Mouse (Mus musculus) adrenal gland (tissue): ENCODE results near the gene Btn1a1.

Experiments used
- intact Hi-C: fragments of 180-260 bp; cut with DNase I; formaldehyde crosslinking; loops from one replicate; pipeline ENCODE4 v1.15.1; 2025

The Btn1a1 gene

DNA sequence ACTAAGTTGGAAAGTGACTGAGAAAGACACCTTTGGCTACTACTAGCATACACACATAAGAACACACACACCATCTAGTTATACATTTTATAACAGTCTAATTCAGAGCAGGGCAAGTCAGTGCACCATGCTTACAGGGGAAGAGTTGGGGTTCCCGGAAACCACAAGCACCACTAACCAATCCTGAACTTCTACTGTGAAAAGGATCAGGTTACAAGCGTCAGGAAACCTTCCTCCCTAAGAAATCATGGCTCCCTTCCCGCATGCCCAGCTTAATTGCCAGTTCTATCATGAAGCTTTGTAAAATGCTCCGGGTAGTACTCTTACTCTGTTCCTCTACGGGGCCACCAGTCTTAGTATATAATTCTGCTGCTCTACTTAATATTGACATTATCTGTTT is 19.6 kb upstream of the Btn1a1 start:
- intact Hi-C loops = no loop called here

DNA sequence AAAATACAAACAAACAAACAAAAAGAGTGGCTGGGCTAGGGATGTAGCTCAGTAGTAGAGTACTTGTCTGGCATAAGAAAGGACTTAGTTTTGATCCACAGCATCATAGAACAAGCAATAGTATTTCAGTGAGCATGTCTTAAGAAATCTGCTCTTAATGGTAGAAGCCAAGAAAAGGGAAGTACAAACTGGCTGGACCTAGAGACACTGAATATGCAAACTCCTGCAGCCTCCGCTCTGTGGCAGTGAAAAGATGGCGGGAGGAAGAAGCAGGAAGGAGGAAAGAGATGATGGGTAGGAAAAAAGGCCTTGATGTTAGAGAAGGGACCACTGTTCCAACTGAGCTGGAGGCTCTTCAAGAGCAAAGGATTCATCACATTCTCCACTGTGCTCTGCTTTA is 17.5 kb upstream of the Btn1a1 start:
- intact Hi-C loops = no loop called here

DNA sequence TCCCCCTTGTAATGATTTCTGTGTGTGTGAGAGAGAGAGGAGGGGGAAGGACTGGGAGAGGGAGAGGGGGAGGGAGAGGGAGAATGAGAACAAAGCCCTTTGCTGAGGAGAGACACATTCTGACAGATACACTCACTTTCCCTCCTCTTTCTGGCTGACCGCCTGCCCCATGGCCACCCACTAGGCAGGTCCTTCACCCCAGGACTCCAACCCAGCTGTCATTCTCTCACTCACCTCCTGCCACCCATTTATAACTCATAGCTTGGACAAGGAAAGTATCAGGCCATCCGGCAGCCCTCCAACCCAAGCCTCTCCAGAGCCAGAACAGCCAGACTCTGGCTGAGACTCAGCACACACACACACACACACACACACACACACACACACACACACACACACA is 10.0 kb upstream of the Btn1a1 start:
- intact Hi-C loops = no loop called here

DNA sequence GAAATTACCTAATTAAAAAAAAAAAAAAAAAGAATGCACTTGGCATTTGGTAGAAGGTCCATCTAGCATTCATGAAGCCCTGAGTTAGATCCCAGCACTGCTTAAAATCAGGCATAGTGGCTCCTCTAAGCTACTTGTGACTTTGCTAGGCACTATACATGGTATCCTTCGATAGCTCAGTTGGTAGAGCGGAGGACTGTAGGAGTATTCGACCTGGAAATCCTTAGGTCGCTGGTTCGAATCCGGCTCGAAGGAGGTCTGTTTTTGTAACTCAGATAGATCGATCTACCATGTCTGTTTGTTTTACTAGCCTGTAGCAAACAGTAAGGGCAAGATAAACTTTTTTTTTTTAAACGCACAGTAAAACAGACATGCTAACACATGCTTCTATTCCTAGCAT is 1.2 kb upstream of the Btn1a1 start:
- intact Hi-C loops = no loop called here

DNA sequence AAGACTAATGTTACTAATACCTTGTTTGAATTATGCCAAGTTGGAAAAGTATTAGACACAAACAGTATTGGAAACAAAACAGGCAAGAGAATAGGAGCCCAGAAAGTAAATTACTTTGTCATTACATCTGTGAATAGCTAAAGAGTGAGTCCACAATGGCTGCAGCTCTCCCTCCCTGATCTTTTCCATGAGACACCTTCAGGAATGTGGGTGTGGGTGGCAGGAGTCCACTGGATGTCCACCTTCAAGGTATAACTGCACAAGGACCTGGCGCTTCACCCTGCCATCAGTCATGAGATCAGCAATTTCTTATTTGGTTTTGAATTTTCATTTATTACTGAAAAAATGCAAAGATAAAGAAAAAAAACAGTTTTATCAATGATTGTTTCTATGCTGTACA is 605 bp upstream of the Btn1a1 start:
- intact Hi-C loops = no loop called here

DNA sequence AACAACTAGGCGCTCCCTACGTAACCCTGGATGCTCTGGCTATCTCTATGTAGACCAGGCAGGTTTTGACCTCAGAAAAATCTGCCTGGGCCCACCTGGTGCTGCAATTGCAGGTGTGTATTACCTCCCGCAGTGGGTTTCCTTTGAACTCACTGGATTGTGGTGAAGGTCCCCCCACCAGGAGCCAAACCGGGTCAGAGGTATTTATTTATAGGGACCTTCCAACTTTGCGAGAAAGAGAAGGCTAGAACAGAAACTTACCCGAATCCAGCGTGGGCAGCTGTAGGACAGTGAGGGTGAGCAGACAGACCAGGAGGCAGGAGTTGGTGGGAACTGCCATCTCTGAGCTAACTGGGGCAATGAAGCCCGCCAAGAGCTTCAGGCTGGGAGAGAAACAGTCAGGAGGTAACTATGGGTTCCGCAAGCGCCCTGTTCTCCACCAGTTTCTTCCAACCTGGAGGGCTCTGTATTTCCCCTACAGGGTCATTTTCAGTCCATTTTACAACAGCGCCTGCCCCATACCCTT is 797 bp downstream of the Btn1a1 start:
- intact Hi-C loops = no loop called here

DNA sequence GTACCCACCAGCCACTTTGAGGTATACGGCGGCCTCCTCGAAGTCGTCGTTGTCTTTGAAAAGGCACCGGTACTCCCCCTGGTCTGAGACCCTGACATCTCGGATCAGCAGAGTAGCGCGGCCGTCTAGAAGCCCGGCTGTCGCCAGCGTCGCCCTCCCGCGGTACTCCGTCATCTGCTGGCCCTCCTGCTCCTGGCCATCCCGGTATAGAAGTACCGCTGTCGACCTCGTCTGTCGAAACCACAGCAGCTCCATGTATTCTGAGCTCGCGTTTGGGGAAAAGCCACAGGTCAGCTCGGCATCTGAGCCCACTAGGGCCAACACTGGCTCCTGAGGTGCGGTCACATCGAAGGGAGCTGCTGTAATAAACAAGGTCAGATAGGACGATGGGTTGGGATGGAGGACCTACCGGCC is 1.5 kb downstream of the Btn1a1 start:
- intact Hi-C loops = no loop called here

DNA sequence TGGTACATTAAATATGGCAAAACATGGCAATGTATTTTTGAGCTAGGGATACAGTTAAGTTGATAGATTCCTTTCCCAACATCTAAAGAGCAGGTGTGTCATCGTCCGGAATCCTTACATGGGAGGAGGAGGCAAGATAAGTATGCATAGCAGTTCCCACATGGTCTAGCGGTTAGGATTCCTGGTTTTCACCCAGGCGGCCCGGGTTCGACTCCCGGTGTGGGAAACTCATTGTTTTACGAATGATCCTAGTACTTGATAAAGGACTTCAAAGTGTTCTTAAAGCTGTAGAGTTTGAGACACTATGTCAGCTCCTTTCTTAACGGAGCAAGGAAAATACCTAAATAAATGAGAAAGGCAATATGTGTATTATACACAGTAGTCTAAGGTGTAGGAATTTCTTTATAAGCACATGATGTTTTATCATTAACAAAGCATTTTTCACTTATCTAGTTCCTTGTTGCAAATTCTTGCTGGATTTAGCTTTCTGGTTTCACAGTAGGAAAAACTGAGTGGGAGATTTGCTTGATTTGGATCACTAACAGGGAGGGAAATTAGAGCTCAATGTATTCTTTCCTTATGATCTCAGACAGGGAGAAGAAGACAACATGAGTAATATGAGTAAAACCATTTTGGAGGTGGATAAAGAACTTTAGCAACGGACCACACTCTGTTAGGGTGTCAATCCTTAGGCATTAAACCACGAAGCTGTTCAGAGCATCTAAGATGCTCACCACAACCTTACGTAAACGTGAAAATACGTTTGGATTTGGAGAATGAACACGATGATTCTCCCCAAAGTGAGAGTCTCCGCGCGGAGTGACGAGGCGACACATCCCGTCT is 2.1 kb downstream of the Btn1a1 start:
- intact Hi-C loops = no loop called here

DNA sequence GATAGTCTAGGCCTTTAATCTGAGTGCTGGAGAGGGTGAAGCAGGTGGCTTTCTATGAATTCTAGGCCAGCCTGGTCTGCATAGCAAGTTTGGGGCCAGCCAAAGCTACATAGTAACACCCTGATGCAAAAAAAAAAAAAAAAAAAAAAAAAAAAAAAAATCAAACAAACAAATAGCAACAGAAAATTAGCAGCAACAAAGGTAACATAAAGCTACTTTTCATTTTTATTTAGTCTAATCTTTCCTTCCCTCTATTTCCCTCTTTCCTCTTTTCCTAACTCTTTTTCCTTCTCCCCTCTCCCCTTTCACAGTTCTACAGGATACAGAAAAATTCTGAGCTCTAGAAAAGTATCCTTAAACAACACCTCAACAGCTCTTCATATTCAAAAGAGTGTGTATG is 3.0 kb downstream of the Btn1a1 start:
- intact Hi-C loops = no loop called here

DNA sequence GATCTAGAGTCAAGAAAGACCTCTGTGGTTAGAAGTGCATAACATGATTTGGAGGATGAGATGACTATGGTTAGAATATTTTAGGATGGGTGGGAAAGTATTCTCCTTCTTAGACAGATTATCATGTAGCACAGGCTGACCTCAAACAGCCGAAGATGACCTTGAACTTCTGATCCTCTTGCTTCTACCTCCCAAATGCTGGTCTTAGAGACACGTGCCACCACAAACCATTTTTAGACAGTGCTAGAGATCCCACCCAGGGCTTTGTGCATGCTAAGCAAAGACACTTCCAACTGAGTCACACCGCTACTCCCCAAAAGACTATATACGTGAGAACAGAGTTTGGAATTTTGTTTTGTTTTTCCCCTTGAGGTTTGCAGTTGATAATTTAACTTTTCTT is 3.6 kb downstream of the Btn1a1 start:
- intact Hi-C loops = no loop called here

DNA sequence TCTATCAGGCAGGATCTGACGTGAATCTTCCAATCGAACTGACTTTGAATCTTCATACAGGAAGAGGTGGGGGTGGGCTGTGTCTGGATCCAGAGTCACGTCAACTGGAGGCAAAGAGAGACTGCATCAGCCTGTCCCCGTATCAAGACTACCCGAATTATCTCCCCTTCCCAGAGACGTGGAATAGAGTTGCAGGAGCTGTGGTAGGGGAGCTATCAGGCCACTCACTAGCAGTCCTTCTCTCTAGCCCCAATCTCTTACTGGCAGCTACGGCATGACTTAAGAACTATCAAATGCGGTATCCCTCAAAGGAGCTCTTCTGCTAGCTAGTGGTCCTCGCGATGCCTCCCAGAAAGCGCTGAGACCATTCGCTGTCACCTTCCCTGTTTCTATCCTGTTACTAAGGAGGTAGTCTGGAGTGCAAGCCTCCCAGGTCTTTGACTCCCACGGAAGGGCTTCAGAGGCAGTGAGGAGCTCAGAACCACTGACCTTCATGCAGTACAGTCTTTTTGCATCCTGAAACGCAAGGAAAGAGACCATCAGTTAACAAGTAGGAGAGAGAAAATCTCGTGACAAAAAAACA is 6.3 kb downstream of the Btn1a1 start:
- intact Hi-C loops = no loop called here

DNA sequence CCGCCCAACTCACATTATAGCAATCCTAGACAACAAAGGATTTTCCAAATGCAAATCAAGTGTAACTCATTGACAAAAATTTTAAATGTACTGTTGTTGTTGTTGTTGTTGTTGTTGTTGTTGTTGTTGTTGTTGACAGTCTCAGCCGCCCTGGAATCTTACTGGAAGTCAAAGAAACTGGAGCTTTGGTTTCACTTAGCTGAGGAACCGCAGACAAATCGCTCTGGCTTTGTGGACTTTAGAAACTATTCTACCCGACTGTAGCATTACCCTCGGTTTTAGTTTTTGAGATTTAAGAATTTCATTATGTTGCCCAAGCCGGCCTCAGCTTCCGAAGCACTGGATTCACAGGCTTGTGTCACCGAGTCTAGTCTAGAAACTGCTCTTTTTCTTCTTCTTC is 11.8 kb downstream of the Btn1a1 start:
- intact Hi-C loops = loop anchor here (2.0 to 5.0 kb wide), 2 partner anchors 1432 to 1513 kb away; no protein-coding TSS in a partner anchor

DNA sequence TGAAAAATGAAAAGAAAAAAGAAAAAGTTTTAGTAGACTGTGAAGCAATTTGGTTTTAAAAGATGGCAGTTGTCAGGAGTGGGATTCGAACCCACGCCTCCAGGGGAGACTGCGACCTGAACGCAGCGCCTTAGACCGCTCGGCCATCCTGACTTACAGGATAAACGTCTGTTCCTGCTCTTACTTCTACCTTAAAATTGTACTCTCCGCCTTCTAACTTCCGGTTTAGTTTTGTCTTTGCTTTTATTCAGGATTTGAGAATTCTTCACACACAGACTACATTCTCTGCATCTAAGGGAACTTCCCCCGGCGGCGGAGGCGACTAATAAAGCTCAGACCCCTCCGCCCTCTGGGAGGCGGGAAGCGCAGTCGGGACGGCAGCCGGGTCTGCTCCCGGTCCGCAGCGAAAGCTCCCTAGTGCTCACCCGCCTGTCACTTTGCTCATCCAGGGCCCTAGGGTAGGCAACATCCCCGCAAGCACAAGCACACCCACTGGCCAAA is 12.3 kb downstream of the Btn1a1 start:
- intact Hi-C loops = loop anchor here (2.0 to 5.0 kb wide), 2 partner anchors 1431 to 1513 kb away; no protein-coding TSS in a partner anchor

DNA sequence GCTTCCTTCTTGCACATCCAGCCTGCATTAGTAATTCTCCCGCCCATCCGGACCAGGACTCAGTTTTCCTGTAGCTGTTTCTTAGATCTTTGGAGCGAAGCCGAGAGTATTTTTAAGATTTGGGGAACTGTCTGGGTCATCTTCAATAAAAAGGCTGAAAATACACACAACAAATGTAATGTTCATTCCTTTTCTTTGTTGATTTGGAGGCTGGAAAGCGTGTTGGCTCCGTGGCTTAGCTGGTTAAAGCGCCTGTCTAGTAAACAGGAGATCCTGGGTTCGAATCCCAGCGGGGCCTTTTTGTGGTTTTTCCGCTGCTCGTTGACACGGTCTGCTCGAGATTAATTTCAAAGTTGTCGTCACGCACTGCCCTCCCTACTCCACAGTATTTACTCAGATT is 15.3 kb downstream of the Btn1a1 start:
- intact Hi-C loops = loop anchor here (5.0 kb wide), 1 partner anchor 1428 kb away; no protein-coding TSS in a partner anchor

DNA sequence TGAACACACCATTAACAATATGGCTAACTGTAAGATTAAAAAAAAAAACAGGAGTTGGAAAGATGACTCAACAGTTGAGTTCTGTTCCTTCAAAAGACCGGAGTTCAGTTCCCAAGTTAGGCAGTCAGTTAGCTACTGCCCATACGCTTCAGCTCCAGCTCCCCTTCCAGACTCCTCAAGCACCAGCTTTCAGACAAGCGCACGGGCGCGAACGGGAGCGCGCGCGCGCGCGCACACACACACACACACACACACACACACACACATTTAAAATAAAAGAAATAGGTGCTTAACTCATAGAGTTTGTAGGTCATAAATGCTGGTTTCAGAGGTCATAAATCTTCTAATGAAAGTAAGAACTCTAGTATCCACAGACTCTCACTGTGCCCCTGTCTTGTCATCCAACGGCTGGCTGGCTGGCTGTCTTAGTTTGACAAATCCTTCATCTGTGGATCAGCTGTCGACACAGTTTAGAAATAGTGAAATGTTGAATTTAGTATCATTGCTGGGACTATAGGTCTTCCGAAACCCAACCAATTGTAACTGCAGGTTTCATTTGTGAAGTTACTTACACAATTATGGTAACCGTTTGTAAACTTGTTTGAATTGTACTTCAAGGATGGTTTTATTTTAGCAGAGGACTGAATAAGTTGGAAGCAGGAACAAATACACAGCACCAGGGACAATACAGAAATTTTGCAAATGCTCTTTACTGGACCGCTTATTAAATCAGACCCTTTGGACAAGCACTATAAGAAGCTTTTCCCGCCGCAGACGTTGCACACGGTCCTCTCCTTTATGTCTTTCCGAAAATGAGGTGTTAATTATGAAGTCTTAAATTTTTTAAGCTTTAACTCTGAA is 16.2 kb downstream of the Btn1a1 start:
- intact Hi-C loops = loop anchor here (5.0 kb wide), 1 partner anchor 1427 kb away; no protein-coding TSS in a partner anchor

DNA sequence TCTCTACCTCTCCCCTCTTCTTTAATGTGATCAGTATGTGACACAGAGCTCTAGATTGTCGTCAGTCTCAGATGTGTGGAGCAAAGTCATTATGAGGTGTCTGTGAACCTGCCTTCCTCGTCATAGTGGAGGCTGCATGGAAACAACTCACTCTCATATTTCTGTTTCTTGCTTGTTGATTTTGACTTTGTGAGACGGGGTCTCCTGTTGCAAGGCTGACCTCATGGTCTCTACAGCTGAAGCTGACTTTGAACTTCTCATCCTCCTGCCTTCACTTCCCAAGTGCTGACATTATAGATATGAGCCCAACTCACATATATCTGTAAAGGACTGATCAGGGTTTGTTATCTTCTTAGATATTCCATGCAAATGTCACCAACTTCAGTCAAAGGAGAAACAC is 16.9 kb downstream of the Btn1a1 start:
- intact Hi-C loops = no loop called here

DNA sequence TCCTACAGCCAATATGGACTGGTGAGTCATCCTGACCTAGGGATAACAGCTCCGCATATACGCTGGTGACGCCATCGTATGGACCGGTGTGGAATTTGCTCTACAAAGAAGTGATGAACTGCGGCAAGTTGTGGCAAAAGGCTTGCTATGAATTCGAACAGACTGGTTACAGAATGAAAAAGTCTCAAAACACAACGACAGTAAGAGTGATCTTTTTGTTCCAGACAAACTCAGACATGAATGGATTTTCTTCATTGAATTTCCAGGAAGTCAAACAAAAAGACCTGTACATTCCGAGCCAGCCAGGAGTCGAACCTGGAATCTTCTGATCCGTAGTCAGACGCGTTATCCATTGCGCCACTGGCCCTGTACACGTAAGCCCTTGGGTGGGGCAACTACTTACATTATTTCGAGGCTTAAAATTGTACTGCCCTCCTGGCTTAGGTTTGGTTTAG is 19.2 kb downstream of the Btn1a1 start:
- intact Hi-C loops = loop anchor here (2.0 kb wide), 1 partner anchor 70 kb away; no protein-coding TSS in a partner anchor

DNA sequence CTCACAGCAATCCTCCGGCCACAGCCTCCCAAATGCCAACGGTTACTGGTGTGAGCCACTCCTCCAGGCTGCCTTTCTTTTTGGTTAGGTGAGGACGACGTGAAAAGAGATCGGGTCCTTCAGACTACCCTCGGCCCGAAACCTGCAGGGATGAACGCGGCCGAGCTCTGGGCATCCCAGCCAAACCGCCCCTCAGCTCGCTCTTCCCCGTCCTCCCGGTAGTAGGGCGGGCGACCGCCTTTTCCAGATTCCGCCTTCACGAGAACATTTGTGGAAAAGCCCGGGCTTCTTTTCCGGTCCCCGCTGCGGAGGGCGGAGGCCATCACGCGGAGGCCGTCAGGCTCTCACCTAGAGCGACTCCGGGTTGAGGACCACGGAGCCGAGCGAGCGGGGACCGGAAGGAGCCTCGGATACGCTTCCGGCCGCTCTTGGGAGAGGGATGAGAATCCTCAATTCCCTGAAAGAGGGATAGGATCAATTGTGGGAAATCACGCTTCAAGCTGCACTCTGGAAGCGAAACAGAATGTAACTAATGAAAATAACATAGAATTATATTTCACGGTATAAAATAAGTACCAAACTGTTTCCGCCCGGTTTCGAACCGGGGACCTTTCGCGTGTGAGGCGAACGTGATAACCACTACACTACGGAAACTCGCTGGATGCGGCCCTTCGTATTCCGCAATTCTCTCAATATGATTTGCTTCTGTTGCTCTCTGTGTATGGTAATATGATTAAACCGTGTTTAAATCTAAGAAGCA is 20.0 kb downstream of the Btn1a1 start:
- intact Hi-C loops = loop anchor here (2.0 kb wide), 1 partner anchor 71 kb away; no protein-coding TSS in a partner anchor

DNA sequence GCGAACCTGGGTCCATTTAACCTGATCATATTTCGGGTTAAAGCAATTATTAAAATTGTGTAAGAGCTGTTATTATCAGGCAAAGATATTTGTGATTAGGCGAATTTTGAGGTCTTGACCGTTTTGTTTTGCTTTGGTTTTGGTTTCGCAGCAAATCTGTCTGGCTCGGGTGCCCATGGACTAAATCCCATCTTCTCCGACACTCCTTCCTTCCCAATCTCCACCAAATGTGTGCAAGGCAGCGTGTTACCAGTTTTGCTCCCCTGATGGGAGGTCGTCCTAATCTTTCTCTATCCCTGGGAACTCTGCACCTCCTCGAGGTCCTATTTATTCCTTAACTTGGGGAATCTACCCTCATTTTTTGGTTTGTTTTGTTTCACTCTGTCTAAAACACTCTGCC is 20.5 kb downstream of the Btn1a1 start:
- intact Hi-C loops = no loop called here

DNA sequence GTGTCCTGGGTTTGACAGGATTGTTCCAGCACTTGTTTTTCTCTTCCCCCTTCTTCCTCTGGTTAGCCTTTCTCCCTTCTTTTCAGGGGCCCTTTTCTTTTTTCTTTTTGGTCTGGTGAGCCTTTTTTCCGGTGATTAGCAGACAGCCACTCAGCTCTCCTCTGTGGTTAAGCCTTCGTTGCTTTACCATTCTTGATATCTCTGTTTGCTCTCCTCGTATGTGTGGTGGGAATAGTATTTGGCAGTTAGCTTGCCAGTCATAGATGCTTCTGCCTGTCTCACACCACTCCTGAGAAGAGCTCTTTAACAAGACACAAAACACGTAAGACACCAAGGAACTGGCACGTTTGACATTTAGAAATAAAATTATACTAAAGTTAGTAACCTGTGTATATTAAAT is 21.2 kb downstream of the Btn1a1 start:
- intact Hi-C loops = no loop called here
